Mouse (Mus musculus) Patski (cell line): ENCODE data around the gene BC052040. TPM values are rescaled to one million over a fixed set of nuclear protein-coding genes. Genes with fewer than 3 reads are reported as not detected.

Experiments
- ATAC-seq: fragments of 100-300 bp; one replicate; pipeline ENCODE4 v1.8.0; 2021
- CTCF ChIA-PET: fragments of 350-600 bp; sonication (Branson Sonifier 250); formaldehyde crosslinking; loops from one replicate; lab custom pipeline; 2022; ENCODE audit warnings: inconsistent platforms; lab: Charles Lee
- POLR2A ChIA-PET: fragments of 350-600 bp; sonication (Branson Sonifier 250); formaldehyde crosslinking; loops from one replicate; lab custom pipeline; 2022; ENCODE audit warnings: antibody characterized with exemption, inconsistent platforms; lab: Charles Lee
- DNase-seq: peaks from one replicate; pipeline ENCODE4 v3.0.0-alpha.2; 2011; ENCODE audit warnings: low read depth, low spot score
- H3K27me3 ChIP-seq: fragments of 371-371 bp; one replicate; pipeline ENCODE4 v1.5.1; 2021
- CTCF ChIP-seq: fragments of 100-300 bp; IDR thresholded peaks from one replicate; pipeline ENCODE4 v1.5.1; 2021
- in situ Hi-C: fragments of 300-500 bp; cut with MboI; formaldehyde crosslinking; loops from 3 replicates; pipeline ENCODE4 v1.11.1; 2018; ENCODE audit warnings: low pct_unique_long_range_greater_than_20kb, mixed read lengths
- polyA plus RNA-seq: library from polyadenylated mRNA; unstranded; gene quantifications from one replicate; pipeline ENCODE4 v1.2.3, GENCODE M21; 2021

Gene BC052040
- polyA plus RNA-seq, result 14.8 TPM

DNA sequence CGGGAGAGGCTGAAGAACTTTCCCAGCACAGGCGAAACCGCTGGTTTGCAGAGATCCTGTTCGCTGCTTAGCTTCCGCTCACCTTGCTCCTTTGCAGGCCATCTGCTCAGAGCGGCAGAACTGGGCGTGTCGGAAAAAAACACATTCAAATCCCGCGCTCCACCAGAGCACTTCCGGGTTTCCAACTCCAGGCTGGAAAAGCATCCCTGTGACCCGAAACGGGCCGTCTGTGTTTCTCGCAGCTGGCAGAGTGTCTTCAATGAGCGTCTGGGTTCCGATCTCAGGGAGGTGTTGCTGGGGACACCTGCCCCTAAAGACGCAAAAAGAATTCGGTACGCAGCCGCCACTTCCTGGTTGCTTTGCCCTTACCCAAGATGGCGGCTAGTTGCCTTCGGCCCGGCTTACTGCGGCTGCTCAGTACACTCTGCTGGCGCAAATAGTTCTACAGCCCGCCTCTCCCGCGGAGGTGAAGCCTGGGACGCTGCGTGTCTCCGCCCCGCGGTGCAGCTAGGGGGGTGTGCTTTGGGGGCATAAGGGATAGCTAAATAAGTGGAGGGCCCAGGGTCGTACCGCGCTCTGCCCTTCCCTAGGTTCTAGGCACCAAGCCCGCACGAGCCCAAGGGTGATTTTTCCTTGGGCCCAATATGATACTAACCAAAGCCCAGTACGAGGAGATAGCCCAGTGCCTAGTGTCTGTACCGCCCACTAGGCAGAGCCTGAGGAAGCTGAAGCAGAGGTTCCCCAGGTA, at the start of gene BC052040:
Gene BC052040, plus strand, starts transcription at position 476 of the 748 bp plus-strand sequence.
- DNase-seq, result peak; percentile 47
- POLR2A ChIA-PET, result no interaction called here
- CTCF ChIA-PET, result no interaction called here
- peak; percentile 93 for ATAC-seq
- in situ Hi-C loops, result no loop called here
- TF ChIP-seq CTCF, result no peak
- H3K27me3 ChIP-seq, result no peaks in the 10 kb centered on the region

- ChIA-PET CTCF (interaction anchor here (0.9 to 1.6 kb wide), 3 partner anchors 14 to 17 kb away, joined by 3 to 4 read pairs (median 3); no protein-coding TSS in a partner anchor), POLR2A (no interaction called here)
- no peak for TF ChIP-seq CTCF
- H3K27me3 ChIP-seq, result no peaks in the 10 kb centered on the region
- DNase-seq (no peak), ATAC-seq (no peak)
- in situ Hi-C loops, result no loop called here
Measured at GRCm38 (mm10) chr2:115538009-115538690, 43.4 kb upstream of the BC052040 start.

DNA sequence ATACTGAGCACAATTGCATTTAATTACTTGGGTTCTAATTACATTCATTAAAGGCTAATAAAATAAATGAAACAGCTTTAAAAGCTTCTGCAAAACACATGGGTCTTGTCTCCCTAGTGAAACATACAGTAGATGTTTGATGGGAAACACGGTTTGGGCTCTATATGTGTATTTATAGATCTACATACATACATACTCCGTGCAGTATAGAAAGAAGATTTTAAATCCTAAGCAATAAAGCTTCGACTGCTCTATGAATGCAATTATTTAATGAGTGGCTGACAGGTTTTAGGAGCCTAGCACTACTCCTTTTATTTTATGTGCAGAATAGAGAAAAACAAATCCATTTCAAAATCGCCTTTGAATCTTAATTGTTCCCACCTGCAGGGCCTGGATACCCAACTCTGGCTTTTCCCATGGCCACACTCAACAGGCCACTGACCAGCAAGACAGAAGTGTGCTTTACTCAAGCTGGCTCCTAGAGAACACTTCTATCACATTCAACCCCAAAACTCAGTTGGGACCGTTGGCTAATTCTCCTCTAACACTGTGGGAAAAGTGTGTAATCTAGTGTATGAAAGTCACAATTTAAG, 42.7 kb upstream of the BC052040 start:
- TF ChIP-seq CTCF, result no peak
- DNase-seq (no peak), ATAC-seq (no peak)
- no peaks in the 10 kb centered on the region for H3K27me3 ChIP-seq
- CTCF ChIA-PET, result interaction anchor here (0.9 to 1.6 kb wide), 3 partner anchors 8 to 16 kb away, joined by 3 to 4 read pairs (median 3); no protein-coding TSS in a partner anchor
- in situ Hi-C loops, result no loop called here
- POLR2A ChIA-PET, result no interaction called here

- TF ChIP-seq CTCF, result no peak
- in situ Hi-C loops, result no loop called here
- no peak for ATAC-seq
- CTCF ChIA-PET, result interaction anchor here (1.5 kb wide), 1 partner anchor 7 kb away, joined by 3 read pairs; no protein-coding TSS in a partner anchor
- DNase-seq, result no peak
- POLR2A ChIA-PET, result no interaction called here
- H3K27me3 ChIP-seq, result no peaks in the 10 kb centered on the region
Measured at GRCm38 (mm10) chr2:115539731-115540130, 41.8 kb upstream of the BC052040 start.

DNA sequence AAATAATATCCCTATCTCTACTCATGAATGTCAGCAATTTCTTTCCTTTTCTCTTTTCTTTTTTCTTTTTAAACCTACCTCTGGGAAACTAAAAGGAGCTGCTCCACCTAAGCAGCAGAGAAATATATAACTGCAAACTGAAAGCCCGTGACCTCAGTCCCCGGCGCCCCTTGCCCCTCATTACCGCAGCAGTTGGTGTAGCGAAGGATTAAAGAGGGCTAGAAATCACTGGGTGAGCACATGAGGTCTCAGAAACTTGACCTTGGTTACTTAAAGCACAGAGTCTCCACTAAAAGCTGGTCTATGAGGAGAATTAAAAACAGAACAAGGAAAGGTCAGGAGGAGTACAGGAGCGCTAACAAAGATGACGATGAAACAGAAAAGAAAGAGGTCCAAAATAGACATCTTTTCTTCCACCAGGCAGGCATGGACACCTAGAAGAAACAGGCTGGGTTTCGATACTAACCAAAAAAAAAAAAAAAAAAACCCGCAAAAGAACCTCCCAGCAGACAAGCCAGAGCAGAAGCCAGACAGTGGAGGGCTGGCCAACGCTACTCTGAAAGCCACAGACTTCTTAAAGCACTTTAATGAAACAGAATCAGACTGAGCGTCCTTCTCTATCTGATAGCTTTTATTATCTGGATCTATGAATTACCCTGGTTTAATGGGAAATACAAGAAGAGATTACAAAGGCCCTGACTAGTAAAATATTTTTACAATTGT, 39.0 kb upstream of the BC052040 start:
- CTCF ChIA-PET, result interaction anchor here (2.0 kb wide), 1 partner anchor 10 kb away, joined by 7 read pairs; no protein-coding TSS in a partner anchor
- no peak for ATAC-seq

DNA sequence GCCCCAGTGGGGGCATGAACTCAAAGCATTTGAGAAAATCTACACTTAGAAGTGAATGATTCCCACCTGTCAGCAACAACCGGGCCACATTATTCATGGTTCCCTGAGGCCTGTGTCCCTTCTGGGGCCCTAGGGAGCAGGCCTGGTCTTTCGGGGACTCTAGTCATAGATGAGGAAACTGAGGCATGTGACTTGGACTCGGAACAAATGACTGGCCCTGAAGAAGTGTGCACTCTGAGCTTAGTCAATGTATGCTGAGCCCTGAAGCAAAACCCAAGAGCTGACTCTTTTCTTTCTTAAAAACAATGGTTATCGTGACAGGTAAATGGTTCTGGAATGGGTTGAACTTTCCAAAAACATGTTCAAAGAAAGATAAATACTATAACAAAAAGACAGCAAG, 38.3 kb upstream of the BC052040 start:
- ATAC-seq (no peak), DNase-seq (no peak)
- in situ Hi-C loops, result no loop called here
- POLR2A ChIA-PET, result interaction anchor here (1.1 kb wide), 1 partner anchor 11 kb away, joined by 3 read pairs; no protein-coding TSS in a partner anchor
- no peak for TF ChIP-seq CTCF
- CTCF ChIA-PET, result no interaction called here
- H3K27me3 ChIP-seq, result no peaks in the 10 kb centered on the region

More for the DNA sequence above, 39.0 kb upstream of the BC052040 start:
- in situ Hi-C loops, result no loop called here
- no peak for TF ChIP-seq CTCF
- H3K27me3 ChIP-seq, result no peaks in the 10 kb centered on the region
- no peak for DNase-seq
- POLR2A ChIA-PET, result interaction anchor here (1.1 kb wide), 1 partner anchor 12 kb away, joined by 3 read pairs; no protein-coding TSS in a partner anchor

DNA sequence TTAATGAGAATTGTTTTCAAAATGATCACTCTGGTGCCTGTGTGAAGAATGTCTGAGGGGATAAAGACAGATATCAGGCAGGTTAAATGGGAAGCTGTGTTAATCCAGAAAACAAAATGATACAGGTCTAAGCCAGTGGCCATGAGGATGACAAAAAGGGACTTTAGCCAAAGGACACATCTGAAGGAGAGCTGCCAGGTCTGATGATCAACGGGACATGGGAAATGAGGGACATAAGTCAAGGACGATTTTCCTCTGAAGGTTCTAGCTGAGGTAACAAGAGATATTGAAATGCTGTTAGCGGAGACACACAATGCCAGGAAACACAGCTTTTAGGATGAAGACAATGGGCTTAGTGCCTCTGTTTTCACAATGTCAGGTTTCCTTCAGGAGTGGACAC, 29.6 kb upstream of the BC052040 start:
- in situ Hi-C loops, result no loop called here
- ChIA-PET CTCF (interaction anchor here (0.9 kb wide), 1 partner anchor 13 kb away, joined by 4 read pairs; no protein-coding TSS in a partner anchor), POLR2A (no interaction called here)
- no peak for ATAC-seq
- DNase-seq, result no peak
- no peaks in the 10 kb centered on the region for H3K27me3 ChIP-seq
- TF ChIP-seq CTCF, result no peak

DNA sequence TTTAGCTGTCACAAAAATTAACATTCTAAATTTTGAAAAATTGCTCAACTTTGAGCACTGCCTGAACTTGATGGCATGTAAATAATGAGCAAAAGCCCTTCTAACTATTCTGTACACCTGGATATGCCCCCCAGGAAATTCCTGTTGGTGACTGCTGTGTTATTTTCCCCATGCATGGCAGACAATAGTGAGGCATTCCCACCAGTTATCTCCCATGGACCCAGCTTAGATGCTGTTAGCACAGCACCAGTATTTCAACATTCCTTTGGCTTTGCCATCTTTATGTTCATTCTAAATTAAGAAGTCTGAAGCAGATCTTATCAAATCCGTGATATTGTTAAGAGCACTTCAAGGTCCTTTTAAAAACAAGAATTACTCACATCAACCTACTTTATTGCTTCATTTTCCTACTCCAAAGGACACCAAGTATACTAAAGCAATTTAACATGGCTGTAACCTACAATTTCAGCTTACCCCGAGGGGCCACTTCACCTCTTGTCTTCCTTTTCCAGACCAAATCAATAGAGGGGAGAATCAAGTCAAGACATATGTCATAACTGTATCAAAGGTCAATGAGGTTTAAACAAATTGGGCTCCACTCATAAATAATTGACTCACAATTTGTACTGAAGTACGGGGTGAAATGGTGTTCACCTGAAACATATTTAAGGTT, 19.2 kb upstream of the BC052040 start:
- ChIA-PET POLR2A (no interaction called here), CTCF (no interaction called here)
- DNase-seq, result no peak
- no peak for TF ChIP-seq CTCF
- no peaks in the 10 kb centered on the region for H3K27me3 ChIP-seq
- in situ Hi-C loops, result no loop called here
- no peak for ATAC-seq

DNA sequence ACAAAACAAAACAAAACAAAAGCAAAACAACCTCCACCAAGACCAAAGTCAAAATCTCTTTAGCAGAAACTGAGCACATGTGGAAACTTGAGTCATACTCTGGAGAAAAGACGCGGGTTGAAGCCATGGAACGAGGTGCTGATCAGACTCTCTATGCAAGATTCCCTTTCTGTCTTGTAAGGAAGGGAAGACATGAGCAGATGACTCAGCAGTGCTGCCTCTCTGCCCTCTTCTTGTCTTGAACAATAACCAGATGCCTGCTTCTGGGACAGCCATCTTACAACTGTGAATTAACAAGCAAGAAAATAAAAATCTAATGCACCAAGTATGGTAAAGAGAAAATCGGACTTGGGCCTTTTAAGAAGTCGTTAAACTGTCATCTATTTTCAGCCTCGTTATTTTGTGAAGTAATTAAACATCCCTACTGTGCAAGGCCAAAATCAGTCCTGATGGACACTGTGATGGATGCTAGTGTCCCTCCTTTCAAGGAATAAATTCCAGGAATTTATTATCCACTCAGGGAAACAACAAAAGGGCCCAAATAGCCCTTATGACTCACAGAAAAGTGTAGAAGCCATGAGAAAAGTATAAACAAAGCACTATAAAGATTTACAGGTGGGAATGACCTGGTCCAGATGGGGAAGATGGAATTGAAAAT, 18.0 kb upstream of the BC052040 start:
- in situ Hi-C loops, result no loop called here
- ATAC-seq (no peak), DNase-seq (no peak)
- TF ChIP-seq CTCF, result no peak
- POLR2A ChIA-PET, result no interaction called here
- CTCF ChIA-PET, result no interaction called here
- H3K27me3 ChIP-seq, result no peaks in the 10 kb centered on the region
